Mouse (Mus musculus): Measurements from ENCODE around the gene Abhd10. TPM values are rescaled to one million over a fixed set of nuclear protein-coding genes. Genes with fewer than 3 reads are reported as not detected.

Gene Abhd10
- 27.6 and 29.3 TPM in 2 replicates for polyA plus RNA-seq (2015; fragmentation: Nextera tagmentation; extraction: Ambion mirVana)

- WGBS, result under 1% methylated on average over 51 of the region's 51 CpGs
- peak within 1 kb of the TSS; percentile 95 for H3K9ac ChIP-seq
- H3K4me2 ChIP-seq, result peak within 1 kb of the TSS; percentile 76
- peak within 1 kb of the TSS; percentile 83 for H3K4me3 ChIP-seq
- peak; percentile 99 for ATAC-seq (ENCODE audit: extremely low read depth, insufficient number of reproducible peaks, low FRiP score, low TSS enrichment)
- H3K27me3 ChIP-seq (replicated peaks), result no peaks in the 10 kb centered on the region
- H3K27ac ChIP-seq (replicated peaks), result peak within 1 kb of the TSS; percentile 96
- H3K9me3 ChIP-seq, result no peaks in the 10 kb centered on the region
- H3K4me1 ChIP-seq, result peaks cover 18% of the 10 kb centered on the region
- H3K36me3 ChIP-seq, result peaks cover 29% of the 10 kb centered on the region
Observed at GRCm38 (mm10) chr16:45742615-45743476, at the start of gene Abhd10. Gene Abhd10 (minus strand): TSS chr16:45742955.

GRCm38 (mm10) chr16:45791286-45791685, 48.5 kb upstream of the Abhd10 start:
- peaks cover 5% of the 10 kb centered on the region for H3K4me1 ChIP-seq
- no peaks in the 10 kb centered on the region for H3K27me3 ChIP-seq (replicated peaks)
- no peak overlapping the region for H3K4me2 ChIP-seq
- H3K4me3 ChIP-seq, result no peak overlapping the region
- H3K36me3 ChIP-seq, result peaks cover 77% of the 10 kb centered on the region
- no peak overlapping the region for H3K27ac ChIP-seq (replicated peaks)
- ATAC-seq (ENCODE audit: extremely low read depth, insufficient number of reproducible peaks, low FRiP score, low TSS enrichment), result no peak
- no peaks in the 10 kb centered on the region for H3K9me3 ChIP-seq
- WGBS, result 70% methylated on average over 5 of the region's 5 CpGs
- H3K9ac ChIP-seq, result no peak overlapping the region

- H3K4me1 ChIP-seq, result no peaks in the 10 kb centered on the region
- WGBS, result 78% methylated on average over 2 of the region's 2 CpGs
- no peak for ATAC-seq (ENCODE audit: extremely low read depth, insufficient number of reproducible peaks, low FRiP score, low TSS enrichment)
- no peak overlapping the region for H3K4me3 ChIP-seq
- peaks cover 77% of the 10 kb centered on the region for H3K36me3 ChIP-seq
- no peaks in the 10 kb centered on the region for H3K9me3 ChIP-seq
- H3K9ac ChIP-seq, result no peak overlapping the region
- H3K27ac ChIP-seq (replicated peaks), result no peak overlapping the region
- no peaks in the 10 kb centered on the region for H3K27me3 ChIP-seq (replicated peaks)
- H3K4me2 ChIP-seq, result no peak overlapping the region
Observed at GRCm38 (mm10) chr16:45789311-45789710, 46.6 kb upstream of the Abhd10 start.

- 78% methylated on average over 6 of the region's 6 CpGs for WGBS
- H3K36me3 ChIP-seq, result peaks cover 74% of the 10 kb centered on the region
Observed at GRCm38 (mm10) chr16:45787650-45788049, 44.9 kb upstream of the Abhd10 start.

GRCm38 (mm10) chr16:45786639-45787038, 43.9 kb upstream of the Abhd10 start:
- Histone ChIP-seq H3K9me3 (no peaks in the 10 kb centered on the region), H3K4me3 (no peak overlapping the region), H3K27me3 (replicated peaks) (no peaks in the 10 kb centered on the region), H3K36me3 (peaks cover 74% of the 10 kb centered on the region), H3K4me2 (no peak overlapping the region), H3K9ac (no peak overlapping the region), H3K4me1 (no peaks in the 10 kb centered on the region), H3K27ac (replicated peaks) (no peak overlapping the region)
- WGBS, result 37% methylated on average over 8 of the region's 8 CpGs
- ATAC-seq (ENCODE audit: extremely low read depth, insufficient number of reproducible peaks, low FRiP score, low TSS enrichment), result no peak

More at GRCm38 (mm10) chr16:45787650-45788049, 44.9 kb upstream of the Abhd10 start:
- Histone ChIP-seq H3K27ac (replicated peaks) (no peak overlapping the region), H3K4me2 (no peak overlapping the region), H3K4me3 (no peak overlapping the region), H3K9ac (no peak overlapping the region), H3K4me1 (no peaks in the 10 kb centered on the region), H3K9me3 (no peaks in the 10 kb centered on the region), H3K27me3 (replicated peaks) (no peaks in the 10 kb centered on the region)
- no peak for ATAC-seq (ENCODE audit: extremely low read depth, insufficient number of reproducible peaks, low FRiP score, low TSS enrichment)

GRCm38 (mm10) chr16:45780001-45780400, 37.2 kb upstream of the Abhd10 start:
- peaks cover 88% of the 10 kb centered on the region for H3K36me3 ChIP-seq
- no peak overlapping the region for H3K4me2 ChIP-seq
- H3K27ac ChIP-seq (replicated peaks), result no peak overlapping the region
- no peaks in the 10 kb centered on the region for H3K9me3 ChIP-seq
- no peak overlapping the region for H3K4me3 ChIP-seq
- no peaks in the 10 kb centered on the region for H3K4me1 ChIP-seq
- H3K27me3 ChIP-seq (replicated peaks), result no peaks in the 10 kb centered on the region
- WGBS, result 67% methylated on average over 6 of the region's 6 CpGs
- H3K9ac ChIP-seq, result no peak overlapping the region
- no peak for ATAC-seq (ENCODE audit: extremely low read depth, insufficient number of reproducible peaks, low FRiP score, low TSS enrichment)

- Histone ChIP-seq H3K27ac (replicated peaks) (no peak overlapping the region), H3K36me3 (peaks cover 94% of the 10 kb centered on the region), H3K4me1 (no peaks in the 10 kb centered on the region), H3K4me3 (no peak overlapping the region), H3K9ac (no peak overlapping the region), H3K4me2 (no peak overlapping the region), H3K9me3 (no peaks in the 10 kb centered on the region), H3K27me3 (replicated peaks) (no peaks in the 10 kb centered on the region)
- WGBS, result 75% methylated on average over 5 of the region's 5 CpGs
- ATAC-seq (ENCODE audit: extremely low read depth, insufficient number of reproducible peaks, low FRiP score, low TSS enrichment), result no peak
Observed at GRCm38 (mm10) chr16:45774813-45775212, 32.1 kb upstream of the Abhd10 start.

- no peak overlapping the region for H3K4me3 ChIP-seq
- peaks cover 4% of the 10 kb centered on the region; the same call in 1 of the 2 replicates for H3K4me1 ChIP-seq
- WGBS, result 81% methylated on average over 6 of the region's 6 CpGs
- no peak overlapping the region for H3K27ac ChIP-seq (replicated peaks)
- H3K27me3 ChIP-seq (replicated peaks), result no peaks in the 10 kb centered on the region
- no peak overlapping the region for H3K4me2 ChIP-seq
- H3K9me3 ChIP-seq, result no peaks in the 10 kb centered on the region
- peaks cover 84% of the 10 kb centered on the region for H3K36me3 ChIP-seq
- no peak overlapping the region for H3K9ac ChIP-seq
- no peak for ATAC-seq (ENCODE audit: extremely low read depth, insufficient number of reproducible peaks, low FRiP score, low TSS enrichment)
Observed at GRCm38 (mm10) chr16:45770914-45771313, 28.2 kb upstream of the Abhd10 start.

GRCm38 (mm10) chr16:45767853-45768640, 25.3 kb upstream of the Abhd10 start:
- Histone ChIP-seq H3K4me1 (peaks cover 17% of the 10 kb centered on the region), H3K27me3 (replicated peaks) (no peaks in the 10 kb centered on the region), H3K4me3 (no peak overlapping the region), H3K27ac (replicated peaks) (no peak overlapping the region), H3K9me3 (no peaks in the 10 kb centered on the region), H3K4me2 (no peak overlapping the region), H3K36me3 (peaks cover 81% of the 10 kb centered on the region), H3K9ac (no peak overlapping the region)
- ATAC-seq (ENCODE audit: extremely low read depth, insufficient number of reproducible peaks, low FRiP score, low TSS enrichment), result no peak
- 61% methylated on average over 10 of the region's 10 CpGs for WGBS

- peaks cover 82% of the 10 kb centered on the region for H3K36me3 ChIP-seq
- H3K27ac ChIP-seq (replicated peaks), result no peak overlapping the region
- H3K4me3 ChIP-seq, result no peak overlapping the region
- H3K9me3 ChIP-seq, result no peaks in the 10 kb centered on the region
- 62% methylated on average over 4 of the region's 4 CpGs for WGBS
- no peak overlapping the region for H3K4me2 ChIP-seq
- H3K27me3 ChIP-seq (replicated peaks), result no peaks in the 10 kb centered on the region
- H3K9ac ChIP-seq, result no peak overlapping the region
- peaks cover 21% of the 10 kb centered on the region for H3K4me1 ChIP-seq
- ATAC-seq (ENCODE audit: extremely low read depth, insufficient number of reproducible peaks, low FRiP score, low TSS enrichment), result no peak
Observed at GRCm38 (mm10) chr16:45767434-45767833, 24.7 kb upstream of the Abhd10 start.

GRCm38 (mm10) chr16:45765801-45766494, 23.2 kb upstream of the Abhd10 start:
- whole genome bisulfite sequencing, result 73% methylated on average over 7 of the region's 7 CpGs
- no peak overlapping the region for H3K4me2 ChIP-seq
- H3K9ac ChIP-seq, result no peak overlapping the region
- no peaks in the 10 kb centered on the region for H3K27me3 ChIP-seq (replicated peaks)
- H3K9me3 ChIP-seq, result no peaks in the 10 kb centered on the region
- no peak for ATAC-seq (ENCODE audit: extremely low read depth, insufficient number of reproducible peaks, low FRiP score, low TSS enrichment)
- no peak overlapping the region for H3K4me3 ChIP-seq
- H3K4me1 ChIP-seq, result peaks cover 24% of the 10 kb centered on the region
- H3K36me3 ChIP-seq, result peaks cover 79% of the 10 kb centered on the region
- no peak overlapping the region for H3K27ac ChIP-seq (replicated peaks)
